Mouse (Mus musculus): Measurements from ENCODE around the gene Galntl6.

Galntl6 gene

DNA sequence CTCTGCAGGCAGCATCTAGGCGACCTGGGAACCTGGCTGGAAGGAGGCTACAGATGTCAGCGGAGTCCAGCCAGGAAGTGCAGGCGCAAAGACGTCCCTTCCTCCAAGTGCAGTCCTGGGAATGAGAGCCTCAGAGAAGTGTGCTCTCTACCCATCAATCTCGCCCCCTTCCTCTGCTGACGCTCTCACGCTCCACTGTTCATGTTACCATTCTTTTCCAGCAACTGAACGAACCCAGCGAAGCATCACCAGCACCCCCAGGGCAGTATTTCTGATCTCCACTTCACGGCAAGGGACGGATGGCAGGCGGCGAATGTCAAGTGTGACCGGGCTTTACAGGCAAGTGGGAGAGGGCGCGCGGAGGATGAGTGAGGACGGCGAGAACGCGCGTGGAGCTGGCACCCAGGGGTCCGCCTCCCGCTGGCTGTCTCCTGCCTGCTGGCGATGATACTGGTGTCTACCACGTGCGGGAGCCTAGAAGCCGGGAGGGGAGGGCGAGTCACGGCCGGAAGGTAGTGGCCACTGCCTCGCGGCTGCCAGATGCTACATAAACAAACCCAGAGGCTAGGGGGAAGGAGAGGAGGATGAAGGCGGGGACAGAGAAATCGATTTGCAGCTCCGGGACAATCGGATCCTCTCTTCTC, at the start of gene Galntl6:
TSS of gene Galntl6 (minus strand) at position 445 of the 644 bp plus-strand sequence.
- no peak for DNase-seq

DNA sequence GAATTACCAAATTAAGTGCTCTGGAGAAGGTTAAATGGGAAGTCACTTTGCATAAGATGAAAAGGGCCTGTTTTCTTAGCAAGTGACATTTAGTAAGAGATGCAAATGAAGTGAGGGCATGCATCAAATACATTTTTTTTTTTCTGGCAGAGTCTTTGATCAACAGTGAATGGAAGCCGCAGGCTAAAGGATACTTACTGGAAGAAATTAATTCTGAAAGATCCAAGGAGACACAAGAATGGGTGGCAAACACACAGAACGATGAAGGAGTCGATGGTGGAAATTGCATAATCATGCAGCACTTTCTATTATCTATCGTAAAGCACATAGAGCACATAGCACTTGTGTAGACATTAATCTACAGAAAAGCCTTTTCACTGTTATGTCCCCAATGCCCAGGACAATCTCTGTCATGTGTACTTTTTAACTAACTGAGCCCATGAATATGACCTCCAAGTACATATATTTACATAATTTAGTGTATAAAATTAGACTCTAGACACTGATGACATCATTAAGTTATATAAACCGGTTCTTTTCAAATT, 44.8 kb upstream of the Galntl6 start:
- DNase-seq: no peak

DNA sequence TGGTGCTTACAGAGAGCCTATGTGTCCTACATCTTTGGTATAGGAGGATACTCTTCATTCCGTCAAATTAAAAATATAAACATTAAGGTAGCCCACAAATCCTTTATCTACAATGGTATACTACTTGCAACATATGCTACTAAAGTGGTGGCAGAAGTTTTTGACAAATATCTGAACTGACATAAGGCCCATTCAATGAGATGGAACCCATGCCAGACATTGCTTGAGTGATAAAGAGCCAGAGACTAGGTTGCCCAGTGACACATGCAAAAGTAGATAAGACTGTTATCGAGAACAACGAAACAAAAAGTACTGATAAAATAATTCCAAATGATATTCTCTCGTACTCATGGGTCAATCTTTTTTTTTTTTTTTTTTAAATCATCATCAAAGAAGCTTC, 31.3 kb upstream of the Galntl6 start:
- no peak for DNase-seq

DNA sequence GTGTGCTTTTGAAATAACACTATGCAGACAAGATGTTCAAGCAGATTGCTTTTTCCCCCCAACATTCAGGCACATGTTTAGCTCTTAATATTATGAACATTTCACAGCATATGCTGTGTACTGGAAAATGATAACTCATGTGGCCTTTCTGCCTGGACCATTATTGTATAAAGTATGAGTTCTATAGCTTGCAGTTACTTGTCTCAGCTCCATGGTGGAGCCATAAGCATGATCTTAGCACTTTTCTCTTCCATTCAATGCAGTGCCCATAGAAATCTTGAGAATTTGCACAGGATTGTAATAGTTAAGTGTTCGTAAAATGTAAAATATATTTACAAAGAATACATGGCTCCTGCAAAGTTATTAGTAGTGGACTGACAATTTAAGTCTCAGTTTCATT, 18.6 kb upstream of the Galntl6 start:
- no peak for DNase-seq

DNA sequence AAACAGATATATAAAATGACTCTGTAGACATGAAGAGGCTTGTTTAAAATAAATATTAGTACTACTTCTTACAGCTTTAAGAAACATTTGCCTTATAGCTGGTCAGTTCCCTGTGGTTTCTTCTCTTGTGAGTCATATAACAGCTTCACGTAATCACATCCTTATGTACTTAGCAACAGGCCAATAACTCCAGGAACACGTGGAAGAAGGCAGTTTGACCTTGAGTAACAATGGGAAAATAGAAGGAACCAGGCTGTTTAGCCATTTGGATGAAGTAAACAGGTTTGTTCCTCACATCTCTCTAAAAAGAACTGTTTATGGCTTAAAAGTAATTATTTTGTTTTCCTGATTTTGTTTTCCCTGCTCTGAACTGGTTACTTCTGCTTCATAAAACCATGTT, 2.7 kb upstream of the Galntl6 start:
- DNase-seq: no peak

DNA sequence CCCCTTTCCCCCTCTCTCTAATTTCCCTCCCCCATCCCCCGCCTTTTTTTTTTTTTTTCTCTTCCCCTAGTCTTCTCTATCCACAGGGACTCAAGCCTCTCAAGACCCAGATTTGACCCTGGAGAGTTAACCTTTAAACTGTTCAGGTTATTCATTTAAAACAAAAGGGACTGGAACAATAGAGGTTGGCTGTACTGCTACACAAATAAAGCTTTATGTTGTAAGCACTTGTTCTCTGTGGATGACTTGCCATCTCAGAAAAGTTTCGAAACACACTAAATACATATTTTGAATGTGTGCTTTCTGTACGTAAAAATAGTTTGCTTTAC, 1.2 kb upstream of the Galntl6 start:
- DNase-seq: no peak

DNA sequence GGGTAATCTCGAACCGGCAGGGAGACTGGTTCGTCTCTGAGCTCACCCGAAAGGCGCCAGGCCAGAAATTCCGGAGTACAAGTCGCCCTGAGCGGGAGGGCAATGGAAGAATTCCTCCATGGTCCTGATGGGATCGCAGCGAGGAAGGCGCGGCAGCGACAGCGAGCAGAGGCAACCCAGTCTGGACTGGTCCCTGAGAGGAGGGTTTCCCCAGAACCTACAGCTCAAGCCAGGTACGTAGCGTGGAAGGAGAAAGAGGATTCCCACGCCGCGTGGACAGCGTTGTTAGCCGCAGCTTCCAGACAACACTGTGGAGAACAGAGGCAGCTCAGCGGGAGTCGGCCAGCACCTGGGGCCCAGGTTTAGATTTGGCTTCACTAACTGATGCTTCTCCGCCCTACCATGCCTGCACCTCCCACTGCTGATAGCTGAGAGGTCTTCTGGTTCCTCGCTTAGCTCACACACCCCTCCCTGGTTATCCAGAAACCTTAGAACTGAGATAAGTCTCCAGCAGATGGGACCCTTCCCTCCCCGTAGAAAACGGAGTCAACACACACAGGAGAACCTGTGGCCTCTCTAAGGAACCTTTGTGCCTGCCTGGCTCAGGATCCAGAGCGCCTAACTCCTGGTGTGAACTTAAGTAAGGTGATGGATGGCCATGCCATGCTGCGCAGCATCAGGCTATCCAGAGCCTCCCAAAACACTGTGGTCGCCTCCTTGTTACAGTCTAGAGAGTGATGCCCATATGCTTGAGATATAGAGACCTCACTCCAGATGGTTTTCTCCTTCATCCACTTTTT, 600 bp upstream of the Galntl6 start:
- DNase-seq: no peak

DNA sequence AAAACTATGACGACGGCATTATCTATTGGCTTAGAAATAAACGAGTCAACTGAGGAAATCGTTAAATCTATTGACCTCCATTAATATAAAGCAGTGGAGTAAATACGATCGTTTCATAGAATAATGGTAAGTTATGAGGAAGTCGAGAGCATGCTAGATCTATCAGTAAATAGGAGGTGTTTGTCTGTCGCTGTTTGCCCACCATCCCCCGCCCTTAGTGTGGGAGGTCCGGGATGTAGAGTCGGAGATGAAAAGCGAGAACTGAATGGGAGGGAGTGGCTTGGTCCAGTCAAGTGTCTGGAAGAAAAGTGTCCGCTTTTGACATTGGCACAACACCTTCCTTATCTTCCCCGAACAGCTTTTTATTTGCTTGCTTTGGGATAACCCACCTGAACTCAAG, 763 bp downstream of the Galntl6 start, which contains the start of gene BC030500:
TSS of gene BC030500 (plus strand) at position 79 of the 400 bp plus-strand sequence.
- DNase-seq: no peak

DNA sequence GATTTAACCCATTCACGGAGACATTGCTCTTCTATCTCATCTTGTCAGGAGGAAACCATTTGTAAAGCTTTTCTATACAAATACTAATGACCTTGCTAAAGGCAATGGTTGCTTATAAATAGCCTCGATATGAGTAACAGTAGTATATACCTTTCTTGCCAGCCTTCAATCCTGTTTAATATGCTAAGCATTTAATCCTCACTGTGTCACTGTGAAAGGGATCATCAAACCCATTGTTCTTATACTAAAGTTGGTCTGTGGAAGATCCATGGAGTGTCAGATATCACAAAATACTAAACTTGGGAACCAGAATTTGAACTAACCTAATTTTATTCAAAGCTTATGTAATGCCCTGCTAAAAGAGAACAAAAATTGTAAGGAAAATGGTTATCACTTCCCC, 8.0 kb downstream of the Galntl6 start:
- no peak for DNase-seq

DNA sequence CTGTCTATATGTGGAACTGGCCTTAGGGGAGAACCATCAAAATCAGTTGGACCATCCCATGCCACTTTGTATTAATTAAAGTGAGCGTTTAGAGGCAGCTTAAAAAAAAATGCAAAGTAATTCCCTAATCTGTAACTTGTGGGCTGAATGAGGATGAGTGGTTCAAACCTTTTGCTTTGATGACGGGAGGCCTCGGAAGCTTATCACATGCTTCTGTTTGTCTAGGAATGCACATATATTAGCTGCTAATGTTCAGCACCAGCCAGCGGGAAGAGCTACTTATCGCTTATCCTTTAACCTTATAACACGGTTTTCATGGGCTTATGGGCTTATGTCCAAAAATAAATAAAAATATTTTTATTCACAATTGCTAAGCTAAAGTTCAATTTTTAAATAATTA, 16.5 kb downstream of the Galntl6 start:
- DNase-seq: no peak

DNA sequence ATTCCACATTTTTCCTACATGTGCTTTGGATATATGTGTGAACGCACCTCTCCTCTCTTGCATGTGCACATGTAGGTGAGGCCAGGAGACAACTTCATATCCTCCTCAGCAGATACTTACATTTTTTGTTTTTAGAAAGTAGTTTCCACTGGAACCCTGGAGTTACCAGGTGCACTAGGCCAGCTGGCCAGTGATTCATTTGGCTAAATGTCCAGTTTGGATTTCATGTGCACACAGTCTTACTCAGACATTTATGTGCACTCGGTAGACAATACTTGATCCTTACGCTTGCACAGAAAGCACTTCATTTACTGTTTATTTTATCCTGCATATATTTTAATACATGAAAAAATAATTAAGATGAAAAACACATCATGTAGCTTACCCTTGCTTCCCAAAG, 21.8 kb downstream of the Galntl6 start:
- DNase-seq: no peak

DNA sequence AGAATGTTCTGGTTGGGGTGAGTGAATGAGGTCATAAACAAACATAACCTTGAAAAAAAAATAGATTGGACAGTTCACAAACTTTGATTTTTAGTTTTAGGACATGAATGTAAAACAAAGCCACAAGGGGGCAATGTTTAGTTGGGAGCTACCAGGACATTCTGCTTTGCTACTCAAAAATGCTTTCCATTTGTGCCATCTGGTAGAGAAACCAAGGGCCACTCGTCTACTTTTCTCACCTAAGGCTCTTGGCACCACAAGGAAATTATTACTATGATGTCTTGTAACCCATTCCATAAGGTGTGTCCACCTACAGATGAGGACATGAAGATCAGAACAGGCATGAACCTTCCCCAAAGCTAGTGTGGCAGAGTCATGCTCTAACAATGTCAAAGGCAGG, 26.0 kb downstream of the Galntl6 start:
- no peak for DNase-seq

DNA sequence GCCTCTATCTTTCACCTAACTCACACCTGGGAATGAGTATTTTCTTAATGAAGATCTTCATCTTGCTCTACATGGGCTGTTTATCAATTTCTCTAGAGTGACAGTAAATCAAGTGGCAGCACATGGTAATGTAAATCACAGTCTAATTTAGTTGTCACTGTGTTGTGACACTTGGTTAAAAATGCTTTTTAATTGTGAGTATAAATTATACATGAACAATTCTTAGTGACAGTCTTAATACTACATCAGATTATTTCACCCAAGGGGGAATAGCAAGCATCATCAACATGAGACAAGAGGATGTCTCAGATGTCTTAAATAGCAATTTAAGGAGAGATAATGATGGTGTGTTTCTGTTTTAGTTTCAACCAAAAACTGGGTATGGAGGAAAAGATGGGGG, 88.1 kb downstream of the Galntl6 start:
- no peak for DNase-seq

DNA sequence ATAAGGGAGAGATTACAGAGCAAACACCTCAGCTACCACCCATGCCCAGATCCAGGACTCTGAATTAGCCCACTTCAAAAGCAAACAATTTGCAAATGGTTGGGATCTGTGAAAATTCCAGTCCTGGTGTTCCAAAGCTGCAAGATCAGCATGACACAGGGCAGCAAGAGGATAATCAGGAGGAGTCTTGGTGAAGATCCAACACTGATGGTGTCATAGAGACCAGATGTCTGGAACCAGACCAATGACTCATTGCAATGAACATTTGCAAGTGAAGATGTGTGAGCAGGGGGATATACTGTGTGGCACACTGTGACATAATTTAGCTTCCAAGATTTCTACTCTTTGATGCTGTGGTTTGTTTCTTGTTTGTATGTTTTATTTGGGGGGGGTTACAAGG, 107.2 kb downstream of the Galntl6 start:
- DNase-seq: no peak

DNA sequence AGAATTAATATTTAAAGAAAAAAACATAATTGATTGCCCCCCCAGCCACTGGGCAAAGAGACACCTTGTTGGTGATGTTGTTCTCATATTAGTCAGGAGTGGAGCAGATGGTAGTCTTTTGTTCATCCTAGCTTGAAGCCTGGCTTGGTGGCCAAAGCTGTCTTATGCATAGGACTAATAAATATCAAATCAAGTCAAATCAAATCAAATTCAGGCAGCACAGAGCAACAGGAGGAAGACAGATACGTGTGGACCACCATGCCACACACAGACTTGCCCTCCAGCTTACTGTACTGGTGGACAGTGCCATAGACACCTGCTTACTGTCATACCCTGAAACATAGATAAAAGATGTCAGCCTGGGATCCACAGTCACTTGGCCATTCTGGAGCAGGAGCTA, 110.6 kb downstream of the Galntl6 start:
- no peak for DNase-seq

DNA sequence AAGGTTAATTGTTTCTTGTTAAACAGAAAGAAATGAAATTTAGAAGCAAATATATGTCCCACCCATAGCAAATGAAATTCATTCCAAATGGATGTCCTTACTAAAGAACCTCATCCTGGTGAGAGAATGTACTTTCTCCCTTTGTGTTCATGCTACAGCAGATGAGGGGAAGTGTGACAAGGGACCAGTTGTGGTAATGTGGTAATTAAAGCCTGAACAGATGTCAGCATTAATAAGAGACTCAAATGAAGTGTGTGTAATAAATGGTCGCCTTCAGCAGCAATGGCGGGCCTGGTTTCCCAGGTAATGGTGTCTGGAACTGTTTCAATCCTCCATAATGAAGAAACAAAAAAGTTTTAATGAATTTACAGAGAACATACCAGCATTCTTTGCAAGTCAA, 158.7 kb downstream of the Galntl6 start:
- DNase-seq: no peak

DNA sequence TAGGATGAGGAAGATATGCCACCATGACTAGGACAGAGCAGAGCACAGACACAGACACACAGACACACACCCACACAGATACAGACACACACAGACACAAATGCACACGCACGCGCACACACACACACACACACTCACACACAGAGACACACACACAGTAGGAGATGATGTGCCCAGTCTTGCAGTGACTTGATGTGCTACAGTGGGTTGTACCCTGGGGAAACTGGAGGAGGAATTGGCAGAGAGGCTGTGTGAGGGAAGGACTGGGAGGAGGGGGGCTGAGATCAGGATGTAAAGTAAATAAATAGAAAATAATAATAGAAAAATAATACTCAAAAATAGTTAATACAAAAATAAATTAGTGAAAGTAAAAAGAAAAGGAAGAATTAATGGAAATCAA, 174.5 kb downstream of the Galntl6 start:
- DNase-seq: no peak

DNA sequence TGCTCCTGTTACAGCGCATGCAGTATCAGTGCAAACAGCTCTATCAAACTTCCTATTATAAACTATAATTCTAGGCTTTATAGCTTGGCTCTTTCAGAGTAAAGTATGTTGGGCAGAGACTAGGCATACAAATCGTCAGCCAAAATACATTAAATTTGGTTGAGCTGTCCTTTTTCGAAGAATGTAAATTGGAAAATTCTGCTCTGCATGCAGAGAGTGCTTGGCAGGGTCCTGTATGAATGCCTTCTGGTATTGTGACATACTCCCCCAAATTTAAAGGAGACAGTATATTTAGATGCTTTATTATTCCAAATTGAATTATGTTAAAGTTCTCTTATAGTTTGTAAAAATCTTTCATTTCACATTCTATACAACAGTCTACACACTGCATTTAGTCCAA, 220.7 kb downstream of the Galntl6 start:
- DNase-seq: no peak

DNA sequence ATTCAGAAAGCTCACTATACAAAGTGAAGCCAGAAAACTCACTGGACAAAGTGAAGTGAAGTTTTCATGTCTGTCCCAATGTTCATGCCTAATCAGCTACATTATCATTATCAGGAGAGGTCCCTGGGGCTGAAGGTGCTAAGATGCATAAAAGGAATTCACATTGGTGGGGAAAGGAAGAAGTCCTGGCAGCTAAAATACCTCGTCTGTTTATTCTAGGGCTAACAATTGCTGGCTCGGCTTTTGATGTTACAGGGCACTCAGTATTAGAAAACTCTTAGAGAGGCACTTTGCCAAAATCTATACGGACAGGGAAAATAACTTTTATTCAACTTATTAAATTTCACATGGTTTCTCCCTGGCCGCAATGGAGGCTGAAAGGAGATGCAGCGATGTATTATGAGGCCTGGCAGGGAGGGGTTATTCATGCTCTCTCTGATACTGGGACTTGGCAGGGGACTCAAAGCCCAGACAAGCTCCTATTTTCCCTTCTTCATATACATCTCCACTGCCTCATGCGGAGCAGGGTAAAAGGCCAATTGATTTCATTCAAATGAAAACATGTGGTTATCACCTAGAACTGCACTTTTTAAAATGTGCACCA, 234.5 kb downstream of the Galntl6 start:
- no peak for DNase-seq

DNA sequence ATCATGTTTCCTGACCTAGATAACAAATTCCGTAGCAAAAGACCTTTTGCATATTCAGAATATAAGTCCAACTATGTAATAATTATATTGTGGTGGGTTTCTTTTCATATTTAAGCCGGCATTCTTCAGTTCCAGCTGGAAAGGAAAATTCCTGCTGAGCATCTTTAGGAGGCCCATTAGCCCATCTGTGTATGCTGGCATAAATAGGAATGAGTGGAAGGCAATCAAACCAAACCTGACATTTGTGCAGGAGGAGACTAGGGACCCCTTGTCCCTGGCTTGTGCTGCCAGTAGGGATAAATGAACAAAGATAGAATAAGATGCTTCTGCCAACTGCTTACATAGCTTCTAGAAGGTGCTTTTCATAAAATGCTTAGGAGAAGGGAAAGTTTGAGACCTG, 243.4 kb downstream of the Galntl6 start:
- DNase-seq: no peak

DNA sequence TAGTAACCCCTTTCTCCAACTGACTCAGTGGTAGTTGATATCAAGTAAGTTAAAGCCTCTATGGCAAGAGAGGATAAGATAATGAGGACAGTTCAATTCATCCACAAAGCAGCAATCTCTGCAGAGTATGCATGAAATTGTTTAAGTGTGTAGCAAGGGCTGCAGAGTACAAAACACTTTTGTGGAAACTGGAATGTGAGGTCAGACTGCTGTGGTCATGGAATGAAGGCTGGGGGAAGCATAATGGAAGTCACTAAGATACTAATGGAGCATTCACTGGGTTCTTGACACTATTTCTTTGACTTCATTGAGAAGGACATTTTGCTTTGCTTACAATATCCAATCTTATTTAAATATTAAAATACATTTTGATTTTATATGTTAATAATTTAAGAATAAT, 252.4 kb downstream of the Galntl6 start:
- DNase-seq: no peak

DNA sequence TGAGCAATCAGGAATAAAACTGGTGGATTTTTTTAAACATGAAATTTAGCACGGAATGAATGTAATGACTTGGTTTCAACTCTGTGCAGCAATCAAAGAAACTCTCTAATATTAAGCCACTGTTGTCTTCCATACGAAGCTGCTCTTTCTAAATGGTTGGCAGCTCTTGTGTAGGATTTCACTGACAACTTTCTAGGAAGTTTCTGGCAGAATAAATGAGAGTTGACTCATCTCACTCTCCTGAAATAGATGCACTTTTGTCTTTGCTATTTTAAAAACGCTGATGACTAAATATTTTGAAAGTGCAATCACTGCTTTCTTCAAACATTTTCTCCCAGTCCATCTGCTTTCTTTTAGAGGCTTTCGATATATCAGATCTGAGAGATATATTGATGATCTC, 256.8 kb downstream of the Galntl6 start:
- no peak for DNase-seq

DNA sequence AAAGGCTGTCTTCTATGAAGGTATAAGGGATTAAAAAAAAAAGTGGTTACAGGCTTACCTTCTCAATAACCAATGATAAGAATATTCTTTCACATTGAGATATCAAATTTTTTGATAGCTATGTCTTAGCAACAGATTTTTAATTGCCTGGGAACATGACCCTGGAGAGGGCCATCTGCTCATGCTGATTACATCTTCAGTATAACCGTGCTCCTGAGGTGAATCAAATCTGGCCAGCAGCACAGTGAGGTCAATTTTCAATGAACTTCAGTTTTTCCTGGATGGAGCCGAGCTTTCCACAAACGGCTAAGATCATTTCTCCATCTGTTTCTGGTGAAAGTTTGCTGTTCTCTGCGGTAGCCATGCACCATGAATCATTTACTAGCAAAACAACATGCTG, 306.0 kb downstream of the Galntl6 start:
- no peak for DNase-seq

DNA sequence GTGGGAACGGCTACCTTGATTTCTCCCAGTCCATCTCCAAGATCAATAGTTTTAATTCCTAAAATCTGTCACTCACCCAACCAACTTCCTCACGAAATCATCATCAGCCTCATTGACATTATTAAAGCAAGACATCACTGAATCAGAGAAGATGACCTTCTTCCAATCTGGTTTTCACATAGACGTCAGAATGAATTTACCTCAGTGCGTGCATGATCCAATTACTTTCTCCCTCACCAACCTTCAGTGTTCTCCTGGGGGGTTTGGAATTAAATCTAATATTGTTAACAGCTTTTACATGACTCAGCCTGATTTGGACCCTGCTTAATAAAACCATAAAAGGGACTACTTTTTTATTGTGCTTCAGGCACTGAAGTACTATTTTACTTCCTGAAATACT, 307.7 kb downstream of the Galntl6 start:
- no peak for DNase-seq

Measured in thymus, postnatal 36 days (tissue).